Mouse (Mus musculus) lung, embryonic 14.5 days (tissue): ENCODE data around the gene Cul7. TPM values are rescaled to one million over a fixed set of nuclear protein-coding genes. Genes with fewer than 3 reads are reported as not detected.

Experiments
- ATAC-seq: fragments of 200-750 bp; cut with Nextera tagmentation; 2 replicates; pipeline ENCODE4 v1.8.0; 2017; ENCODE audit warnings: mild to moderate bottlenecking, moderate TSS enrichment, moderate library complexity; ENCODE audit not compliant: insufficient read depth
- DNase-seq: peaks from one replicate; pipeline ENCODE4 v3.0.0-alpha.2; 2015
- H3K27ac ChIP-seq: fragments of 300-500 bp; sonication (generic); 2 replicates; pipeline ENCODE4 v1.5.1; 2014; ENCODE audit warnings: low read depth, mild to moderate bottlenecking, moderate library complexity
- H3K27me3 ChIP-seq: fragments of 300-500 bp; sonication (generic); 2 replicates; pipeline ENCODE4 v1.6.1; 2014; ENCODE audit warnings: low read length, control low read depth; ENCODE audit not compliant: insufficient read depth
- H3K36me3 ChIP-seq: fragments of 300-500 bp; sonication (generic); 2 replicates; pipeline ENCODE4 v1.6.1; 2014; ENCODE audit warnings: control low read depth; ENCODE audit not compliant: insufficient read depth
- H3K4me1 ChIP-seq: fragments of 300-500 bp; sonication (generic); 2 replicates; pipeline ENCODE4 v1.6.1; 2014; ENCODE audit warnings: antibody characterized with exemption, control low read depth; ENCODE audit not compliant: insufficient read depth
- H3K4me2 ChIP-seq: fragments of 300-500 bp; sonication (generic); 2 replicates; pipeline ENCODE4 v1.6.1; 2014; ENCODE audit warnings: mild to moderate bottlenecking
- H3K4me3 ChIP-seq: fragments of 300-500 bp; sonication (generic); 2 replicates; pipeline ENCODE4 v1.5.1; 2014; ENCODE audit warnings: low read depth, low read length
- H3K9ac ChIP-seq: fragments of 300-500 bp; sonication (generic); 2 replicates; pipeline ENCODE4 v1.6.1; 2014
- H3K9me3 ChIP-seq: fragments of 300-500 bp; sonication (generic); 2 replicates; pipeline ENCODE4 v1.6.1; 2016; ENCODE audit warnings: low read depth, low read length, control low read depth
- CTCF ChIP-seq: IDR thresholded peaks from 2 replicates; pipeline ENCODE4 v1.5.1; 2016; ENCODE audit warnings: antibody characterized with exemption, low read depth
- WGBS: fragments of 180-500 bp; shearing (Covaris S2); extraction: QIAGEN DNeasy Blood & Tissue Kit; methylation state at CpG from one replicate; pipeline ENCODE4 v1.1.7; 2014; 5-methylcytosine and 5-hydroxymethylcytosine counted together
- polyA plus RNA-seq: library from polyadenylated mRNA; unstranded; fragments of >200 nt; fragmentation: Nextera tagmentation; extraction: Ambion mirVana; gene quantifications from 2 replicates; pipeline ENCODE4 v1.2.1, GENCODE M21; 2014

The Cul7 gene
- polyA plus RNA-seq, 1 experiment from 2014 or later, result 36.6 TPM

DNA sequence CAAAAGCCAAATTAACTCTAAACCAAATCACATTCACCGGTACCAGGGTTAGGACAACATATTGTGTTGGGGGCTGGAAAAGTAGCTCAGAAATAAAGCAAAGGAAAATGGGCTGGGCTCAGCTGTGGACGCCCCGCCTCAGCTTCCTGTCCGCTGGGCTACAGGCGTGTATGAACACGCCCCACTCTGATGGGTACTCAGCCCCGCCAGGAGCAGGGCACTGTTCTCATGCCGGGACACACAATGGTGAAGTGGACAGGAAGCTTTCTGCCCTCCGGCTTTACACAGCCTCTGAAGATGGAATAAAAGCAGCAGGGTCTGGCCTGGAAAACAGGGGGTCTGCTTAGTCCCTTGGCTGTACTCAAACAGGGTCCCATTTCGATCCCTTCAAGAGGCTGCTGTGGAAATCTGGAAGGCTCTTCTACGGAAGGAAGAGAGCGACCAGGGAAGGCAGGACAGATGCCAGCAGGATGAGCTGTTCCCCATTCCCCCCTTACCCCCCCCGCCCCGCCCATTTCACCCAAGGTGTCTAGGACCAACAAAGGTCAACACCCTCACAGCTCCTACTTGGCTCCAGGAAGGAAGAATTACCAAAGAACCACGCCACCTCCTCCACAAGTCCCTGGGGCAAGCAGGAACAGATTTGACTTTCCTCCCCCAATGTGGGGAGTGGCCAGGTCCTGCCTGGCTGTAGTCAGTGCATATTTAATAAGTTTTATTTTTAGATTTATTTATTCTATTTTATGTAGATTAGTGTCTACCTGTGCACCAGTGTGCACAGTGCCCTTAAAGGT lies 40.2 kb upstream of the Cul7 start:
- DNase-seq (peak; percentile 71), ATAC-seq (peak; percentile 67; the same call in 1 of the 2 replicates)
- H3K27me3 ChIP-seq, result no peaks in the 10 kb centered on the region
- peak overlapping the region; percentile 38 for H3K4me2 ChIP-seq
- no peaks in the 10 kb centered on the region for H3K9me3 ChIP-seq
- no peak overlapping the region for H3K9ac ChIP-seq
- WGBS, result 50% methylated on average over 15 of the region's 15 CpGs
- H3K4me1 ChIP-seq, result peaks cover 33% of the 10 kb centered on the region
- TF ChIP-seq CTCF, result no peak
- H3K4me3 ChIP-seq, result no peak overlapping the region
- 0 out of 2 replicates have a peak, but pooled peaks cover 7% of the 10 kb centered on the region for H3K36me3 ChIP-seq
- peak overlapping the region; percentile 66; the same call in 1 of the 2 replicates for H3K27ac ChIP-seq

DNA sequence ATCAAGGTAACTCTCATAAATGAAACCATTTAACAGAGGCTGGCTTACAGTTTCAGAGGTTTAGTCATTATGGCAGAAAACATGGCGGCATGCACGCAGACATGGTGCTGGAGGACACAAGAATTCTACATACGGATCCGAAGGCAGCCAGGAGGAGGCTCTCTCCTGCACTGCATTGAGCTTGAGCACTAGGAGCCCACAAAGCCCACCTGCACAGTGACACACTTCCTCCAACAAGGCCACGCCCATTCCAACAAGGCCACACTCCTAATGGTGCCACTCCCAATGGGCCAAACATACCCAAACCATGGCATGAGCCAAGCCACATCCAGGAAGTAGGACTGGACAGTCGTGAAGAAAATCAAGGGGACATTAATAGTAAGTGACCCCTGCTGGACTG lies 38.8 kb upstream of the Cul7 start:
- 0 out of 2 replicates have a peak, but pooled peaks cover 7% of the 10 kb centered on the region for H3K36me3 ChIP-seq
- H3K4me2 ChIP-seq, result no peak overlapping the region
- TF ChIP-seq CTCF, result no peak
- H3K27ac ChIP-seq, result peak overlapping the region; percentile 91; the same call in 1 of the 2 replicates
- ATAC-seq (no peak), DNase-seq (no peak)
- H3K9me3 ChIP-seq, result no peaks in the 10 kb centered on the region
- H3K9ac ChIP-seq, result no peak overlapping the region
- H3K27me3 ChIP-seq, result no peaks in the 10 kb centered on the region
- peaks cover 25% of the 10 kb centered on the region for H3K4me1 ChIP-seq
- H3K4me3 ChIP-seq, result no peak overlapping the region
- WGBS, result 91% methylated on average over 6 of the region's 6 CpGs

DNA sequence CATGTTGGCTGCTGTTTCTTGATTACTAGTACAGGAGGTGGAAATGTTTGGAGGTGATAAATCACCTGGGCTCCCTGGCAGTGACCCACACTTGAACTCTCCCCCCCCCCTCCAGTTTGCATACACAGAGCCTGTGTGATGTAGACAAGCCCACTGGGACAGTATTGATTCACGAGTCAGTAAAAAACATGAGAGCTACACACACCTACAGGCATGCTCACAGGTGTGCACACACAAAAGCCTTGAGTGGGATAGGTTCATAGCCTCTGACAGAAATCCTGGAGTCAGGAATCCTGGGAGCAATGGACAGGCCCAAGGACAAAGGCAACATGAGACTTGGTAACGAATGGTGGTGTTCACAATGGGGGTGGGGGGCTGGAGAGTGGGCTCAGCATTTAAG lies 37.9 kb upstream of the Cul7 start:
- H3K4me2 ChIP-seq, result peak overlapping the region; percentile 21; the same call in 1 of the 2 replicates
- H3K9me3 ChIP-seq, result no peaks in the 10 kb centered on the region
- no peak for DNase-seq
- no peaks in the 10 kb centered on the region for H3K27me3 ChIP-seq
- 0 out of 2 replicates have a peak, but pooled peaks cover 7% of the 10 kb centered on the region for H3K36me3 ChIP-seq
- no peak for ATAC-seq
- WGBS, result 37% methylated on average over 2 of the region's 2 CpGs
- peak overlapping the region; percentile 91 for H3K27ac ChIP-seq
- no peak for TF ChIP-seq CTCF
- peak overlapping the region; percentile 1; the same call in 1 of the 2 replicates for H3K9ac ChIP-seq
- H3K4me1 ChIP-seq, result peaks cover 28% of the 10 kb centered on the region
- no peak overlapping the region for H3K4me3 ChIP-seq

DNA sequence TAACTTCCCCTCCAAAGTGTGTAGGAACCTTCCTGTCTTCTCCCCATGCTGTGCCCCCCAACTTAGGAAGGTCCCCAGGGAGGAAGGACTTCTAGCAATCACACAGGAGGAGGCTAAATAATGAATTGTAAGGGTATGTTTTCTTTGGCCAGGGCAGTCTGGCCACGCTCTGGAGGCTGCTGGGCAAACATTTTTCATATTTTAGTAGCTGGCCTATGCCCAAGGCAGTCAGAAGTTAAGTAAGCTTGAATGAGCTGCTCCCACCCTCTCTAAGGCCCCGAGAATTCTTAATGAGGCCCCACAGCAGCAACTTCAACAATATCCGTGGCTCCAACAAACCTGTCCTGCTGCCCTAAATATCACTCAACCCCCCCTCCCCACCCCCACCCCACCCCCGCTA lies 37.3 kb upstream of the Cul7 start:
- Histone ChIP-seq H3K36me3 (0 out of 2 replicates have a peak, but pooled peaks cover 7% of the 10 kb centered on the region), H3K4me3 (no peak overlapping the region), H3K27ac (peak overlapping the region; percentile 91), H3K27me3 (no peaks in the 10 kb centered on the region), H3K4me1 (peaks cover 34% of the 10 kb centered on the region), H3K4me2 (peak overlapping the region; percentile 21; the same call in 1 of the 2 replicates), H3K9me3 (no peaks in the 10 kb centered on the region), H3K9ac (peak overlapping the region; percentile 20; the same call in 1 of the 2 replicates)
- TF ChIP-seq CTCF, result no peak
- DNase-seq (peak; percentile 58), ATAC-seq (peak; percentile 29; the same call in 1 of the 2 replicates)
- WGBS, result 25% methylated on average over 4 of the region's 4 CpGs

DNA sequence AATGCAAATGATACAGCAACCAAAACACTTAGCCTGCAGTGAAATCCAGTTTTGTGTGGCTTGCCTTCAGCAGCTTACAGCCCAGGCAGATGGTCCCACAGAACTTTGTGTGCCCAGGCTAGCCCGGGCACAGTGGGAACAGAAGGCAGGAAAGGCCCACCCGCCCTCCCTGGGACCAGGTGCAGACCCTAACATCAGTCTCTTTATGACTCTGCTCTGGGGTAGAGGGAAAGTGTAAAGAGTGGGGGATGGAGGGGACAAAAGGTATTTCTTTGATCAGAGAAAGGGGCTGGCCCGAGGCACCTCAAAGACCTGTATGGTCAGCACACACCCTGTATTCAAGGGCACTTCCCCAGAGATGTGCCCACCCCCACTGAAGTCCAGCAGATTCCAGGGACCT lies 36.9 kb upstream of the Cul7 start:
- H3K4me2 ChIP-seq, result peak overlapping the region; percentile 21
- H3K36me3 ChIP-seq, result 0 out of 2 replicates have a peak, but pooled peaks cover 7% of the 10 kb centered on the region
- H3K9ac ChIP-seq, result no peak overlapping the region
- ATAC-seq, result no peak; the same call in 1 of the 2 replicates
- H3K9me3 ChIP-seq, result no peaks in the 10 kb centered on the region
- DNase-seq, result no peak
- no peak for TF ChIP-seq CTCF
- H3K27me3 ChIP-seq, result no peaks in the 10 kb centered on the region
- no peak overlapping the region for H3K4me3 ChIP-seq
- 27% methylated on average over 3 of the region's 3 CpGs for WGBS
- peaks cover 38% of the 10 kb centered on the region for H3K4me1 ChIP-seq
- peak overlapping the region; percentile 91 for H3K27ac ChIP-seq

DNA sequence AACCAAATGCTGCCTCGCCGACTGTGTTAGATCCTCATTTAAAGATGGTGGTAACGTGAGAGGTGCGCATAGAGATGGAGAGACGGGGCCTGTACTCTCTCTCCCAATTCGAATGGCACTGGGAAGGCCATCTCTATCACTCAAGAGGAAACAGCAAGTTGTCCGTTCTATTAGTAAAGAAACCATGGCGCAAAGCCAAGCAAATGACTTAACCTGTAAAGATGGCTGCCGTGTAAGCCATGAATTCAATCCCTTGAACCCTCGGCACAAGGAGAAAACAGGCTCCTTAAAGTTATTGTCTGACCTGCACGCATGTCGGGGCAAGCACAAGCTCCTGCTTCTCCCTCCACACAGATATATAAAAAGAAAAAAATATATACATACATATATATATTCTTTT lies 32.3 kb upstream of the Cul7 start:
- no peaks in the 10 kb centered on the region for H3K36me3 ChIP-seq
- peak overlapping the region; percentile 14; the same call in 1 of the 2 replicates for H3K4me3 ChIP-seq
- H3K9me3 ChIP-seq, result no peaks in the 10 kb centered on the region
- peaks cover 69% of the 10 kb centered on the region for H3K4me1 ChIP-seq
- 34% methylated on average over 12 of the region's 12 CpGs for WGBS
- DNase-seq, result peak; percentile 61
- H3K4me2 ChIP-seq, result peak overlapping the region; percentile 55
- H3K27me3 ChIP-seq, result no peaks in the 10 kb centered on the region
- no peak overlapping the region for H3K9ac ChIP-seq
- no peak for TF ChIP-seq CTCF
- no peak for ATAC-seq
- H3K27ac ChIP-seq, result peak overlapping the region; percentile 95

DNA sequence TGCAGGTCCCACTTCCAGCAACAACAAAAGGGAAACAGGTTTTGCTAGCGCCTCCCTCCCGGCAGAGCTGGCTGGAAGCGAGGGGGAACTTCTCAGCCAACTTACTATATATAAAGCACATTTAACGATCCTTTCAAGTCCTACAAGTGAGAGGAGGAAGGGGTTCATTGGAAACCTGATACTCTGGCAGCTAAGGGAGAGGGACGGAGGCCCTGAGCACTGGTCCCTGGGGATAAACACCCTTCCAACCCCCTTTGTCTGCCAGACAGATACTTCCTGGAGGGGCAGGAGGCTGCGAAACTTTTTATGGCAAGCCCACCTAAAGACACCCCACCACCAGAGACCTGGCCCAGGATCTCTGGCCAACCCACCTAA lies 31.8 kb upstream of the Cul7 start:
- DNase-seq, result peak; percentile 74
- 3% methylated on average over 6 of the region's 6 CpGs for WGBS
- H3K4me1 ChIP-seq, result peaks cover 68% of the 10 kb centered on the region
- H3K27me3 ChIP-seq, result no peaks in the 10 kb centered on the region
- H3K4me3 ChIP-seq, result peak overlapping the region; percentile 14
- peak overlapping the region; percentile 27 for H3K9ac ChIP-seq
- no peaks in the 10 kb centered on the region for H3K9me3 ChIP-seq
- TF ChIP-seq CTCF, result no peak
- H3K27ac ChIP-seq, result peak overlapping the region; percentile 95
- peak overlapping the region; percentile 55 for H3K4me2 ChIP-seq
- H3K36me3 ChIP-seq, result no peaks in the 10 kb centered on the region
- peak; percentile 41; the same call in 1 of the 2 replicates for ATAC-seq
